Mouse (Mus musculus) lung, postnatal 0 days (tissue): Measurements from ENCODE around the gene Ier5l. TPM values are rescaled to one million over a fixed set of nuclear protein-coding genes. Genes with fewer than 3 reads are reported as not detected.
A peak's percentile ranks its signal among the peaks of the same experiment; 100 is the strongest.

Source experiments
- ATAC-seq: fragments of 200-750 bp; cut with Nextera tagmentation; 2 replicates; pipeline ENCODE4 v1.8.0; 2017; ENCODE audit warnings: moderate library complexity
- DNase-seq: peaks from one replicate; pipeline ENCODE4 v3.0.0-alpha.2; 2016; ENCODE audit warnings: low spot score
- H3K27ac ChIP-seq: fragments of 300-500 bp; sonication (generic); 2 replicates; pipeline ENCODE4 v1.5.1; 2014; ENCODE audit warnings: antibody characterized with exemption, mild to moderate bottlenecking, low read length, mixed read lengths
- H3K27me3 ChIP-seq: fragments of 300-500 bp; sonication (generic); replicated peaks from 2 replicates; pipeline ENCODE4 v1.6.1; 2014; ENCODE audit warnings: low read length, mixed read lengths; ENCODE audit not compliant: insufficient read depth
- H3K36me3 ChIP-seq: fragments of 300-500 bp; sonication (generic); 2 replicates; pipeline ENCODE4 v1.6.1; 2014; ENCODE audit warnings: low read length, mixed read lengths; ENCODE audit not compliant: insufficient read depth
- H3K4me1 ChIP-seq: fragments of 300-500 bp; sonication (generic); 2 replicates; pipeline ENCODE4 v1.6.1; 2014; ENCODE audit warnings: antibody characterized with exemption, low read depth, low read length, mixed read lengths; ENCODE audit not compliant: insufficient read depth
- H3K4me2 ChIP-seq: fragments of 300-500 bp; sonication (generic); replicated peaks from 2 replicates; pipeline ENCODE4 v1.6.1; 2014; ENCODE audit warnings: low read depth, mild to moderate bottlenecking, low read length, moderate library complexity, mixed read lengths
- H3K4me3 ChIP-seq: fragments of 300-500 bp; sonication (generic); 2 replicates; pipeline ENCODE4 v1.5.1; 2014; ENCODE audit warnings: low read depth, low read length
- H3K9ac ChIP-seq: fragments of 300-500 bp; sonication (generic); replicated peaks from 2 replicates; pipeline ENCODE4 v1.6.1; 2014; ENCODE audit warnings: low read depth, mild to moderate bottlenecking
- H3K9me3 ChIP-seq: fragments of 300-500 bp; sonication (generic); 2 replicates; pipeline ENCODE4 v1.6.1; 2016; ENCODE audit warnings: low read length, mixed read lengths
- CTCF ChIP-seq: IDR thresholded peaks from 2 replicates; pipeline ENCODE4 v1.5.1; 2016; ENCODE audit warnings: antibody characterized with exemption, mild to moderate bottlenecking
- EP300 ChIP-seq: IDR thresholded peaks from 2 replicates; pipeline ENCODE4 v1.6.1; 2016; ENCODE audit warnings: antibody characterized with exemption, mild to moderate bottlenecking, control low read depth
- WGBS: fragments of 180-500 bp; shearing (Covaris S2); extraction: QIAGEN DNeasy Blood & Tissue Kit; methylation state at CpG from one replicate; pipeline ENCODE4 v1.1.7; 2014; 5-methylcytosine and 5-hydroxymethylcytosine counted together
- polyA plus RNA-seq: library from polyadenylated mRNA; unstranded; fragments of >200 nt; fragmentation: Nextera tagmentation; extraction: Ambion mirVana; gene quantifications from 2 replicates; pipeline ENCODE4 v1.2.1, GENCODE M21; 2015

Gene Ier5l
- 3.6 and 4.0 TPM in 2 replicates for polyA plus RNA-seq

DNA sequence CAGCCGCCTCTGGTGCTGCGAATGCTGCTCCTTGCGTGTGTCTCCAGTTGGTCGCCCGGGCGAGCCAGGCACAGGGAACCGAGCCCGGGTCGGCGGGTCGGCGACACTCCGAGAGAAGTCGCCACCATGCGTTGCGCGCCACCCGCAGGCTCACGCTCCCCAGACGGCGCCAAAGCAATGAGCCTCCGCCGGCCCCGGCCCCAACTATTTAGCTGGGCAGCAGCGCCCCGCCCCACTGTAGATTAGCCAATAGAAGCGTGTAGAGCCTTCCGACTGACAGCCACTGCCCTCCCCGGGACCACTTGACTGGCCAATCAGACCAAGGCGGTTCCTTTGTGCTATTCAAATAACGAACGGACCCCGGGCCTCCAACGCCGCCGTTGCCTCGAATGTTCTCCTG, at the start of gene Ier5l:
Ier5l (minus strand) TSS at position 181 of the 400 bp plus-strand sequence.
- Histone ChIP-seq H3K36me3 (no peaks in the 10 kb centered on the region), H3K9me3 (no peaks in the 10 kb centered on the region), H3K4me3 (peak within 1 kb of the TSS; percentile 87), H3K4me1 (peaks cover 6% of the 10 kb centered on the region; the same call in 1 of the 2 replicates), H3K27ac (peak within 1 kb of the TSS; percentile 99), H3K9ac (peak within 1 kb of the TSS; percentile 98), H3K4me2 (peak within 1 kb of the TSS; percentile 93), H3K27me3 (no peaks in the 10 kb centered on the region)
- DNase-seq (peak; percentile 98), ATAC-seq (peak; percentile 86)
- no peak for TF ChIP-seq EP300
- peak; percentile 35 for TF ChIP-seq CTCF
- under 1% methylated on average over 33 of the region's 37 CpGs for WGBS

DNA sequence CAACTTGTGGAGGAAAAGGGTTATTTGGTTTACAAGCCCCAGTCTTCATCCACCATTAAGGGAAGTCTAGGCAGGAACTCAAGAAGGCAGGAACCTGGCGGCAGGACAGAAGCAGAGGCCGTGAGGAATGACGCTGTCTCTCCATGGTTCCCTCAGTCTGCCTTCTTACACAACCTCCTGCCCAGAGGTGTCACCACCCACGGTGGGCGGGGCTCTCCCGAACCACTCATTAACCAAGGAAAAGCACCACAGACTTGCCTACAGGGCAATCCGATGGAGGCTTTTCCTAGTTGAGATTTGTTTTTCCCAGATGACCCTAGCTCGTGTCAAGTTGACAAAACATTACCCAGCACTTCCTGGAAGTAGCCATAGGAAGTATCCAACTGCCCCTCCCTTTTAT, 49.7 kb upstream of the Ier5l start:
- ATAC-seq, result no peak
- TF ChIP-seq EP300 (no peak), CTCF (no peak)
- H3K4me2 ChIP-seq, result no peak overlapping the region
- H3K9me3 ChIP-seq, result no peaks in the 10 kb centered on the region
- H3K36me3 ChIP-seq, result no peaks in the 10 kb centered on the region
- H3K4me1 ChIP-seq, result no peaks in the 10 kb centered on the region
- no peak overlapping the region for H3K9ac ChIP-seq
- no peak for DNase-seq
- no peak overlapping the region for H3K27ac ChIP-seq
- H3K27me3 ChIP-seq, result no peaks in the 10 kb centered on the region
- WGBS, result 66% methylated on average over 8 of the region's 8 CpGs
- H3K4me3 ChIP-seq, result no peak overlapping the region

GRCm38 (mm10) chr2:30510711-30511380, 36.8 kb upstream of the Ier5l start:
- 62% methylated on average over 16 of the region's 16 CpGs for WGBS
- ATAC-seq, result no peak
- H3K9me3 ChIP-seq, result no peaks in the 10 kb centered on the region

GRCm38 (mm10) chr2:30507138-30507727, 33.2 kb upstream of the Ier5l start:
- Histone ChIP-seq H3K36me3 (no peaks in the 10 kb centered on the region), H3K9ac (no peak overlapping the region), H3K4me2 (no peak overlapping the region), H3K9me3 (no peaks in the 10 kb centered on the region), H3K4me3 (no peak overlapping the region), H3K4me1 (no peaks in the 10 kb centered on the region), H3K27me3 (no peaks in the 10 kb centered on the region), H3K27ac (no peak overlapping the region)
- ATAC-seq (no peak), DNase-seq (no peak)
- WGBS, result 57% methylated on average over 11 of the region's 11 CpGs
- no peak for TF ChIP-seq EP300
- no peak for TF ChIP-seq CTCF

More at GRCm38 (mm10) chr2:30510711-30511380, 36.8 kb upstream of the Ier5l start:
- Histone ChIP-seq H3K9ac (no peak overlapping the region), H3K4me3 (no peak overlapping the region), H3K27ac (no peak overlapping the region), H3K4me1 (no peaks in the 10 kb centered on the region), H3K27me3 (no peaks in the 10 kb centered on the region), H3K36me3 (no peaks in the 10 kb centered on the region), H3K4me2 (no peak overlapping the region)
- DNase-seq, result no peak
- TF ChIP-seq EP300 (no peak), CTCF (no peak)

DNA sequence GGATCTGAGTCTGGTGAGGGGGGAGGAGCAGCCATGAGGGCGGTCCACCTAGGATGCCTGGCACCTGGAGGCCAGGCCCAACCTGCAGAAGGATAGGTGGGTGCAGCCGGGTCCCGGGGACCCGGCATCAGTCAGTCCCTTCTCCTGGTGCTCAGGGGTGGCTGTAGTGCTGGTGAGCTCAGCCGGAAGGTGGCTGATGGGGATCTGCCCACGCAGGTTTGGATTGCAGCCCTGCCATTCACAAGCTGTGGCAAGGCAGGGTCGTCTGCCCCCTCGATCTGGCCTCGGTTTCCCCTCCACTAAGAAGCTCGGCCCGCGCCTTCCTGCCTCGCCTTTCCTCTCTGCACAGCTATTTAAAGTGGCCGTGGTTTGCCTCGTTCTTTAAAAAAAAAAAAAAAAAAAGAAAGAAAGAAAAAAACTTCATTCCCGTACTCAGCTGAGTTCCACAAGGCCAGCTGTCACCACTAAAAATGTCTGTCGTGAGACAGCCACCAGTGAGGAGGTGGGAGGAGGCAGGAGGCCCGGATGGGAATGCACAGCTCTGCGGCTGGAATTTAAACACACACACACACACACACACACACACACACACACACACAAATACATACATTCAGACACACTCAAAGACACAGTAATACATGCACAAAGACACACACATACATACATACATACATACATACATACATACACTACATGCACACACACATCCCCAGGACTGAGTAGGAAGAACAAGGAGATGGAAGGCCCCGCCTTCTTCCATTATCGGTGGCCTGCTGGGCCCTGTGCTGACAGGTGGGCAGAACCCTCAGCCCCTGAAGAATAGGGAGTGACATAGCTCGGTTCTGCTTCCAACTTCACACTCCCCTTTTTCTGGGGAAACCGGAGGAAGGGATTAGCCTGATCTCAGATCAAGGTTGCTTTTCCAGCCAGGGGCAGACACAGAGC, 29.9 kb upstream of the Ier5l start:
- Histone ChIP-seq H3K9ac (no peak overlapping the region), H3K27me3 (no peaks in the 10 kb centered on the region), H3K27ac (no peak overlapping the region), H3K4me2 (no peak overlapping the region), H3K4me1 (no peaks in the 10 kb centered on the region), H3K36me3 (no peaks in the 10 kb centered on the region), H3K4me3 (no peak overlapping the region), H3K9me3 (no peaks in the 10 kb centered on the region)
- ATAC-seq, result peak; percentile 48; the same call in 1 of the 2 replicates
- DNase-seq, result peak; percentile 54
- no peak for TF ChIP-seq CTCF
- TF ChIP-seq EP300, result no peak
- 31% methylated on average over 23 of the region's 23 CpGs for WGBS

DNA sequence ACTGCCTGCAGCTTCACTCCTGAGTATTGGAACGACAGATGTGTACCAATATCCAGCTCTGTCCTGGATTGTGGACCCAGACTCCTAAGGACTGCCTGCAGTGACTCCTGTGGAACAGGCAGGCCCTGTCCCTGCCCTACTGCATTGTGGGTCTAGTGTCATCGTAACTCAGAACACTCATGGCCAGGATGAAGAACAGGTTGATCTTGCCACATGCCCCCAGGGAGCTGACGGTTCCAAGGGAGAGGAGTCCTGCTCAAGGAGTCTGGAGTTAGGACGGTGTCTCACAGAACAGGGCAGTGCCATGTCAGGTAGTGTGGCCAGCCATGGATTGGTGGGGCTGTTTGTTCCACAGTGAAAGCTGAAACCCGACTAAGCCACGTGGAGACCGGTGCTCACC, 27.7 kb upstream of the Ier5l start:
- Histone ChIP-seq H3K4me1 (no peaks in the 10 kb centered on the region), H3K4me2 (no peak overlapping the region), H3K9me3 (no peaks in the 10 kb centered on the region), H3K36me3 (no peaks in the 10 kb centered on the region), H3K9ac (no peak overlapping the region), H3K4me3 (no peak overlapping the region), H3K27me3 (no peaks in the 10 kb centered on the region), H3K27ac (no peak overlapping the region)
- ATAC-seq (no peak), DNase-seq (no peak)
- TF ChIP-seq CTCF, result no peak
- no peak for TF ChIP-seq EP300
- WGBS, result 68% methylated on average over 7 of the region's 7 CpGs
